Mouse (Mus musculus): ENCODE measurements around the gene Olfr1.

Olfr1 gene

DNA sequence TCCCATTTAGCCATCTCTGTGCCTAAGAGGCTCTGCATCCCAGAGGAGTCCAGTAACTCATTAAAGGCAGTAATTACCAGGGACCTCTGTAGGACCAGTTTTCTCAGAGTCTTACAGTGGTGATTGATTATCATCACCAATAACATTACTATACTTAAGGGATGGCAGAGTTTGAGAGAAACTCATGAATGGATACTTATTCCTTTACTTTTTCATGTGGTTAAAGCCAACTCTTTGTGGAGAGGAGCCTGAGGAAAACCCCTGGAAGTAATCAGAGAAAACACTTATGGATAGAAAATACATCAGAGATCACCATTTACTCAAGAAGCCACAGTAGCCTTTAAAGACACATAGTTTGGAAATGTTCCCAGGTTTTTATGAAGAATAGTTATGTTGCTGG, at the start of gene Olfr1:
Gene Olfr1, minus strand, starts transcription at position 101 of the 400 bp plus-strand sequence.
- no peak for DNase-seq

DNA sequence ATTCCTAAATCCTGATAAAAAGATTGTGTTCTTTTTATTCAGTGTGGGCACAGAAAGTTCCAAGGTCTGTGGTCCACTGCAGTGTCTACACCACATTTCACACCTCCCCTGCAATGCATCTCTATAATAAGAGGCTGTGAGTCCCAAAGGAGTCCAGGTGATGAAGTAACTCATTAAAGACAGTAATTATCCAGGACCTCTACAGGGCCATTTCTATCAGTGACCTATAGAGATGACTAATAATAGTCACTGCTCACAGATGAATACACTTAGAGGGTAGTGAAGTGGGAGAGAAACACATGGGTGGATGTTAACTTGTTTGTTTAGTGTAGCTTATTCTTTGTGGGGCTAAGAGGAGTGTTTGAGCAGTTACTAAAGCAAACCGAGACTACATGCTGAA, 29.0 kb upstream of the Olfr1 start, which contains the start of gene Olfr378:
Gene Olfr378, minus strand, starts transcription at position 101 of the 400 bp plus-strand sequence.
- DNase-seq: no peak

DNA sequence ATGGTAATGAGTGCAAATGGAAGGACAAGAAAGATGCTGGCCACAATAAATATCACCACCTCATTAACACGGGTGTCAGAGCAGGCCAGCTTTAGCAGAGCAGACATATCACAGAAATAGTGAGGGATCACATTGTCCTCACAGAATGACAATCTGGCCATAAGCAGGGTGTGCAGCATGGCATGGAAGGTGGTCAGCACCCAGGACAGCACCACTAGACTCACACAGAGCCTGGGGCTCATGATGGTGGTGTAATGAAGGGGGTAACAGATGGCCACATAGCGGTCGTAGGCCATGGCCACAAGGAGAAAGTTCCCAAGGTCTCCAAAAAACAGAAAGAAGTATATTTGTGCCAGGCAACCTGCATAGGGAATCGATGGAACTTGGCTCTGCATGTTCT, 4.0 kb downstream of the Olfr1 start:
- DNase-seq: no peak

DNA sequence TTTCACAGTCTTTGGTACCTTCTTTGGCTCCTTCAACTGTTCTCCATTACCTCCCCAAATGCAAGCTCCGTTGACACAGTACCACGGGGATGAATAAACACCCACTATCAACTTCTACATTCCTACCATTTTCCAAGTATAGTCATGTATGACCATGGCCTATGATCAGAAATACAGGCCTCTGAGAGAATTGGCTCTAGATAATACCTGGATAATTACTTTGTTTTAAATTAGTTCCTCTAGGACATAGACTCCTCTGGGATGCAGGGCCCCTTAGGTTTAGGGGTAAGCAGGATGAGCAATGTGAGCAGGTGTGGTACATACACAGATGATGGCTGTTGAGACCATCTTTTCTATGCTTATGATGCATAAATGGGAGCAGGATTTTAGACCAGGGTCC, 28.5 kb downstream of the Olfr1 start, which contains the start of gene Olfr376:
Gene Olfr376, plus strand, starts transcription at position 301 of the 400 bp plus-strand sequence.
- DNase-seq: no peak

DNA sequence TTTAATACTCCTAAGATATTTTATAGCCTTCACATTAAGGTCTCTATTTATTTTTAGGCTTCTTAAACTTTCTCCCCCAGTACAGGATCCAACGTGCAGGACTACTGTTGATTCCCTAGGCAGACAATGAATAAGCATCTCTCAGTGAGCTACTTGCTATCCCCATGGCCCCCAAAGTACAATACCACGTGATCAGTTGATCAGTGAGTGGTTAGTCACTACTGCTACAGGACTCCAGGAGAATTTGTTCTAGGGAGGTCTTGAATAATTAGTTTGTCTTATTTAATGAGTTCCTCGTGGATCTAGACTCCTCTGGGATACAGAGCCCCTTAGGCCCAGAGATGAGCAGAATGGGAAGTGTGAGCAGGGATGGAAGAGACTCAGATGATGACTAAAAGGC, 48.9 kb downstream of the Olfr1 start, which contains the start of gene Olfr20:
Gene Olfr20, plus strand, starts transcription at position 301 of the 400 bp plus-strand sequence.
- no peak for DNase-seq

Measured in cerebellum, adult 9-11 months (tissue).